Mouse (Mus musculus) gastrocnemius, postnatal 4 days (tissue): ENCODE results near the gene Fcgr4. TPM values are rescaled to one million over a fixed set of nuclear protein-coding genes. Genes with fewer than 3 reads are reported as not detected.

Experiments
- DNase-seq, 2 experiments: peaks; one replicate each; pipeline ENCODE4 v3.0.0; 2021 to 2022; ENCODE audit warnings: low spot score in 2 of 2, mixed read lengths in 2 of 2
- total RNA-seq, 2 experiments: library from RNA; stranded (reverse); gene quantifications; 2 replicates each; pipeline ENCODE4 v1.2.3; 2021

The Fcgr4 gene
- total RNA-seq, 2 experiments from 2014 or later, result 0.37 to 0.62 TPM

DNA sequence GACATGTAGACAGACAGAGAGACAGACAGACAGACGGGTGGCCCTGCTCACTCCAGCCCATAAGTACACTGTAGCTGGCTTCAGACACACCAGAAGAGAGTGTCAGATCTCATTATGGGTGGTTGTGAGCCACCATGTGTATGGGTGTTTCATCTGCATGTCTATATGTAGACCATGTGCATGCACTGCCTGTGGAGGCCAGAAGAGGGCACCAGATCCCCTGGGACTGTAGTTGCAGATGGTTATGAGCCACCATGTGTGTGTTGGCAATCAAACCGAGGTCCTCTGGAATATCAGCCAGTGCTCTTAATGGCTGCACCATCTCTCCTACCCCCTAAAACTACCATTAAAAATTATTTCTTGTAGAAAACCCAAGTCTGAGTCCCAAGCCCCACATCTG is 11.8 kb upstream of the Fcgr4 start:
- no peak for DNase-seq

GRCm38 (mm10) chr1:171011733-171012132 is 7.0 kb upstream of the Fcgr4 start:
- no peak for DNase-seq

GRCm38 (mm10) chr1:171016676-171017356 is 1.9 kb upstream of the Fcgr4 start:
- no peak for DNase-seq

DNA sequence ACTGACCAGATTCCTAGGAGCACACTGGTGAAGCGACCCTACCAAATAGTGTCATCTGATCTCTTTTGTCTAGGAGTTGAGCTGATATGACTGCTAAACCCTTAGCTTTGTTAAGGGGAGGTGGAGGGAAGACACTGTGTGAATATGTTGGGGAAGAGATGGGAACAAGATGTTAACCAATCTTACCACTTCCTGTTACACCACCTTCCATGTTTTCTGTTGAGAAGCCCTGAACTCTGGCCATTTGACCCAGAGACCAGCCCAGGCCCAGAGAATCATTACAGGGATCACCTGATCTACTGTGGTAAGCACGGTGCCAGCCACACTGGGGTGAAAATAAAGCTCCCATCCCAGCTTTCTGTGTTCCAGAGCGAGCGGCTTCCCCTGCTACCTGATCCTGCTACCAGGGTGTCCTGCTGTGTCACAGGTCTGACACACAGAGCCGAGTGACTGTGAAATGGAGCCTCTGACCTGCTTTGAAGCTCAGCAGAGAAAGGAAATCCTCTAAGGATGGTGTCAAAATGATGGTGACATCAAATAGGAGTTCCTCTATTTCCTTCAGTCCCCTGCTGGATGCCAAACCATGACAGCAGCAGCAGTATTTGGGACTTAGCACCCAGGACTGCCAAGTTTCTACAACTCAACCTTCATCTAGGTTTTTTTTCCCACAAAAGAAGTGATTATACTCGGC is 1.1 kb upstream of the Fcgr4 start:
- DNase-seq, result no peak

GRCm38 (mm10) chr1:171019311-171019950 is 711 bp downstream of the Fcgr4 start:
- no peak for DNase-seq

DNA sequence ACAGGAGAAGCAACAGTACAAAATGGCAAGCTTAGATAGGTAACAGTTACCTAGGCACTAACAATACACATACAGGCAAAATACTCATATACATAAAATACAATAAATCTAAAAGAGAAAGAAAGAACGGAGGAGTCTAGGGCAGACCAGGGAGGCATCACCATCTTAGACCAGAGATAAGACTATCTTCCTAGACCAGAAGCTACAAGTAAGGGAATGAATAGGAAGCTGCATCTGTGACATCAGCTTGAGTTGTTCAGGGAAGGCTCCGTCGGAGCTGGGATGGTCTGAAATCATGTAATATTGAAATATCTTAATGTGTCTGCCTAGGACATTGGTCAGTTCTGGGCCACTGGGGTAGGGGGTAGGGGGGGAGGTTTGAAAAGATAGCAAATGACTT is 13.0 kb downstream of the Fcgr4 start:
- no peak for DNase-seq

GRCm38 (mm10) chr1:171032691-171033090 is 14.0 kb downstream of the Fcgr4 start:
- DNase-seq, result no peak

DNA sequence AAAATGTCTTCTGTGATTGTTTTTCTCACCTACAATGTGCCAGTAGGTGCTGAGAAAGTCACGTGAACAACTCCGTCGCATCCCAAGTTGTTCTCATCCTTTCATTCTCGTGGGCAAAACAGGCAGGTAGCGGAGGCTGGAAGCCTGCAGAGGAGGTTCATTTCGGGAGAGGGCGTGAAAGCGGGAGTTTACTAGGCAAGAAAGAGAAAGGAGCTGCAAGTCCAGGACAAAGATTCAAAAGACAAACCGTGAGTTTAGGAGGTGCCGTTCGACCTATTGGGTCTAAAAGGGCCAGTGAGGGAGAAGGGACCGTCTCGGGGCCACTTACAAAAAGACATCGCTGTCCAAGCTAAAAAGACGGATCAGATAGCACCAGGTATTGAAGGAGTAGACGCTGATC is 14.5 kb downstream of the Fcgr4 start:
- DNase-seq, result no peak

- peak; percentile 53 to 62 for DNase-seq
These were observed 15.0 kb downstream of the Fcgr4 start for GRCm38 (mm10) chr1:171033756-171034155.

DNA sequence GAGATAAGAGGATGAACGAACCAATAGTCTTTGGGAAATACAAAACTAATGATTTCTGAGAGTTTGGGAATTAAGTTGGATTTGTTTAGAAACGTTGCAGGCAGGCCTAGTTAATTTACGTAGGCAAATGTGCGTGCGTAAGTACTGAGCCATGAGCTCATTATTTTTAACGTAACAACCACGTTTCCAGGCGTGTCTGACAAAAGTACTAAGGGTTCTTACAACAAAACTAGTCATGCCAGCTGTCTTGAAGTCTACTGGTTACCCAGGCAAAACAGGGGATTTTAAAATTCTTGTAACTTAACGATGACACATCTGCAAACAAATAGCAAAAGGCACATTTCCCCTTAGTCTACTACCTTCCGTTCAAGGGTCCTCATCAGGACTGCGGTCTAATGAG is 15.5 kb downstream of the Fcgr4 start:
- no peak for DNase-seq

GRCm38 (mm10) chr1:171035611-171036010 is 16.9 kb downstream of the Fcgr4 start:
- DNase-seq, result no peak

DNA sequence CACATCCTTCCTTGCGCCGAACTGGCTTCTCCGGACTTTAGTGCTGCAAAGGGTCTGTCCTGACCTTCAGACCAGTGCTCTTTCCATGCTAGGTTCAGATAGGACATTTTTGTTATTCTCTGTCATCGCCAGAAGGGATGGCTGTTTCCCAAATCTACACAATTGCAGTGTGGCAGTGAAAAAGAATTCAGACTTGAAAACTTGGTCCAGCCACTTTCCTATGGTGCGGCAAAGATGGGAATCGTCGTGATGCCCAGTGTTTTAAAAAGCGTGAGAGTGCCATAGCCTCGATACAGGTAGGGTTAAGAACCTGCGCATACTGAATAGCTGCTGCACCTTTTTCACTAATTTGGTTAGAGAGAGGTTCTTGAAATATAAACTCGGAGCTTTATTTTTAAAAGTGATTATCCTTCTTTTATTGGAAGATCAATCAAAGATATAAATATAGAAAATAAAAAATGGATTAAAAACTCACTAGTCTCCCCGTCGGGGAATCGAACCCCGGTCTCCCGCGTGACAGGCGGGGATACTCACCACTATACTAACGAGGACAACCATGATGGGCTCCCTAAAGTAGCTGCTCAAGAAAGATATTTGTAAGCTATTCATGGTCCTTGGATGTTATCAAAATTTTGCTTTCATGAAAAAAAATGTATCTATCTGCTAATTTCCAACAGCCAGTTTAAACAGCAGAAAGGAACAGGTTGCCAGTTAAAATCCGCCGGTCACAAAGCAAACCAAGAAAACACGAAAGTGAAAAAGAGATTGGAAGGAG is 18.0 kb downstream of the Fcgr4 start:
- DNase-seq, result peak; percentile 21 to 36

DNA sequence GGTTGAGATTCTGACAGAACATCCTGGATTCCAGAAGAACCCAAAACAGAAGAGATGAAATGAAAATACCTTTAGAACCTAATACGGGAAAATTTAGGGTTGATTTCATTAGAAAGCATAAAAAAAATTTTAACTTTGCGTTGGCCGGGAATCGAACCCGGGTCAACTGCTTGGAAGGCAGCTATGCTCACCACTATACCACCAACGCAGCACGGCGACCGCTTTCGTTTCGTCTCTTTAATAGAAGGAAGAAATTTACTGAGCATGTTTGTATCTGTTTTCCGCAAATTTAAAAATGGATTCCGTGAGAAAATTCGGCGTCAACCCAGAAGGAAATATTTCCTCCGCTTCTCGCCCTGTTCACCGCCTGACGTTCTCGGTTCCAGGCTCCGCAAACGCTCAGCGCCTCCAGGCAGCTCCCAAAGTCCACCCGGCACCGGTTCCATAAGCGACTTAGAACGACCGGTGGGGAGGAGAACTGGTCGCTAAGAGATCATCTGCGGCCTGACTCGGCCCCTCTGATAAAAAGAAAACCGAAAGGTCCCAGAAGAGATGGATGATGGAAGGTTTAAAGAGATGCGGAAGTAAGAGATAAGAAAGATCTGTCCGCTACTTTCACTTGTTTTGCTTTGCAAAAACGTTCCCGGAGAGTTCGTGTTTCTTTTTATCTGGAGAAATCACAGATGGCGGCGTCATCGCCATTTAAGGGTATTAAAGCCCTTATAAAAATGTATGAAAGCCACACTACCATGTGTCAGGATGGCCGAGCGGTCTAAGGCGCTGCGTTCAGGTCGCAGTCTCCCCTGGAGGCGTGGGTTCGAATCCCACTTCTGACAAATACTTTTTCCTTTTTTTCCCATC is 19.4 kb downstream of the Fcgr4 start:
- DNase-seq, result peak; percentile 59 to 74

- no peak for DNase-seq
These were observed 20.4 kb downstream of the Fcgr4 start for GRCm38 (mm10) chr1:171039135-171039534.

GRCm38 (mm10) chr1:171039880-171040279 is 21.2 kb downstream of the Fcgr4 start:
- no peak for DNase-seq

GRCm38 (mm10) chr1:171043594-171044153 is 25.0 kb downstream of the Fcgr4 start:
- no peak for DNase-seq

DNA sequence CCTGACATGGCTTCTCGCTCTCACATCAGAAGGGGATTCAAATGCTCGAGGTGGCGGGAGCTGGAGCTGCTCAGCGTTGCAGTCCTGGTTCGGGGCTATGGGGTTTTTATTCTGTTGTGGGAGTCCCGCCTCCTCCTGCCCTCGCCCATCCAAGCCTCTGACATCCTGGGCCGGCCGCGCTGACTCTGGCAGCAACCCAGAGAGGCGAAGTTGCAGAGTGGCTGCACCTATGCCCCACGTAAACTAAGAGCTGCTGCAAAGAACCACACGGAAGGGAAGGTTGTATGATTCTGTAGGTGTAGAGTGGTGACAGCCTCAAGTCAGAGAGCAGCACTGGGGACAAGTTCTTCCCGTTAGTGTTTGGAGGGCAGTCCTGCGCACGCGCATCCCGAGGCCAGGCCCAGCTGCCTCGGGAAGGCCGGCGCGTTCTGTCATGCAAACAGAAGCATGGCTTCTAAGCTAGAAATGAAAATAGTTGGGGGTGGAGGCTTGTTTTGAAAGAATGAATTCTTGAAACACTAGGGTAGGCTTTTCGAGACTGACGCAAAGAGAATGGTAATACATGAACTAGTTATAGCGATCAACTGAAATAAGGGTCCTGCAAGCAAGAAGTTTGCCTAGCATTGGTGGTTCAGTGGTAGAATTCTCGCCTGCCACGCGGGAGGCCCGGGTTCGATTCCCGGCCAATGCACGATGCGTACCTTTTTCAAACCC is 25.8 kb downstream of the Fcgr4 start:
- DNase-seq, result peak; percentile 75 to 89

GRCm38 (mm10) chr1:171045079-171045465 is 26.4 kb downstream of the Fcgr4 start:
- DNase-seq, result no peak

DNA sequence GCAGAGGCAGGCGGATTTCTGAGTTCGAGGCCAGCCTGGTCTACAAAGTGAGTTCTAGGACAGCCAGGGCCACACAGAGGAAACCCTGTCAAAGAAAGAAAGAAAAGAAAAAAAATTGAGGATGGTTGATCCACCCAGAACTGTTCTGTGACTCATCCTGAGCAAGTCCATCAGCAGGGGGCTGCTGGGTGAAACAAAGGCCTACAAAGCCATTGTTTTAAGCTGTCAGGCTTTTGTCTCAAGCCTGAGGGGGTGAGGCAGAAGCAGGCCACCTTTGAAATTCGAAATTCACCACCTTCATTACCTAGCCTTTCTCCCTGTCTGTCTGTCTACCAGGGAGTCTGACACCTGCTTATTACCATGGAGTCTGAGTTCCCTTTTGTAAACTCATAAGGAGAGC is 27.8 kb downstream of the Fcgr4 start:
- no peak for DNase-seq

DNA sequence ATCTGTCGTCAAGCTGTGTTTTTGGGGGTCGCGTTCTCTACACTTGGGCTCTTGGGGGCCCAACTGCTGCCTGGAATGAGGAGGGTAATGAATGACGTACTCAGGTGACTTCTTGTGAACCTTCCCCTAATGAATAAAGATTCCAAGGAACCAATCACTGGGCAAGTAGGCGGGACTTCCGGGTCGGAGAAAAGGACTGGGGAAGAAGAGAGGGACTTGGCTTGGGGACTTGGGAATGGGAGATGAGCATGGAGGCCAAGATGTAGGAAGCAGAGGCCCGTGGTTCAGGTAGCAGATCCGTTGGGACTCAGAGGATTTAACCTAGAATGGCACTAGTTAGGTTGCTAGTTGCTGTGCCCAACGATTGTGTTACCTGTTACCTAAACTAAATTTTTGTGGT is 30.5 kb downstream of the Fcgr4 start:
- DNase-seq, result no peak
